Mouse (Mus musculus): ENCODE data around the gene Dhodh. TPM values are rescaled to one million over a fixed set of nuclear protein-coding genes. Genes with fewer than 3 reads are reported as not detected.

Gene Dhodh
- polyA plus RNA-seq, 1 experiment from 2014 or later = 36.5 TPM

DNA sequence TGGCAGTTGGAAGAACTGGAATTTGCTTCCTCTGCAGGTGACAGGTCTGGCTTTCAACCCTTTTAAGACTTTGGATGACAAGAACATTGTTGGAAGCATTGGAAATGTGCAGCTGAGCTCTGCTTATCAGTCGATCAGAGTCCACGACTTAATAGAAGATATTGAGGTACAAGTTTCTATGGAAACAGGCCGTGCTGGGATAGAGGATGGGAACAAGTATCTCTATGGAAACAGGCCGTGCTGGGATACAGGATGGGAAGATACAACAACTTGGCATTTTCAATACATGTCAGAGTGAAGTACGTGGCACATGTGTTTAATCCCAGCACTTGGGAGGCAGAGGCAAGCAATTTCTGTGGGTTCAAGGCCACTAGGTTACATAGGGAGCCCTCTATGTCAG is 24.0 kb upstream of the Dhodh start:
- WGBS = 77% methylated on average over 5 of the region's 5 CpGs
- H3K9me3 ChIP-seq (replicated peaks; ENCODE audit: control insufficient read depth, low read length) = no peaks in the 10 kb centered on the region

GRCm38 (mm10) chr8:109628638-109629037 is 20.2 kb upstream of the Dhodh start:
- H3K4me3 ChIP-seq (ENCODE audit: low read length) = no peak overlapping the region

More for the DNA sequence above, 24.0 kb upstream of the Dhodh start:
- ATAC-seq (replicated peaks; ENCODE audit: extremely low read depth, insufficient read depth, low FRiP score) = no peak
- Histone ChIP-seq H3K4me2 (ENCODE audit: low read depth, low read length) (no peak overlapping the region), H3K9ac (ENCODE audit: low read length) (no peak overlapping the region), H3K27me3 (ENCODE audit: control insufficient read depth, insufficient read depth, low read length) (no peaks in the 10 kb centered on the region), H3K27ac (ENCODE audit: low read length) (no peak overlapping the region), H3K36me3 (ENCODE audit: control insufficient read depth, insufficient read depth) (no peaks in the 10 kb centered on the region), H3K4me3 (ENCODE audit: low read length) (no peak overlapping the region), H3K4me1 (ENCODE audit: control insufficient read depth, insufficient read depth, low read length) (no peaks in the 10 kb centered on the region)

DNA sequence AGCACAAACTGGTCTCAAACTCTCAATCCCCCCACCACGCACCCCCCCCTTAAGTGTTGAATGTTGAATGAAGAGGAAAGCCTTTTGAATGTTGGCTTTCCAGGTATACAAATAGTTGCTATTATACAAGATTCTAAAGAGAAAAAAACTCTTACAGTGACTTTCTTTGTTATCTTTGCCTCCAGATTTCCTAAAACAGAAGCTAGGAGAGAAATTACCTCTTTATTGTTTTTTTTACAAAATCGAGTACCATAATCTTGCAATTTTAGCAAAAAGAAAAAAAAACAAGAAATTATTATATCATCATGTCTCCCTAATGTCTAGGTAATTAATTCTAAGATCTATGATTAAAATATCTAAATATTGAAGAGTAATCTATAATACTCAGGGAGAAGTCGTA is 7.1 kb upstream of the Dhodh start:
- H3K4me3 ChIP-seq (ENCODE audit: low read length) = no peak overlapping the region
- 68% methylated on average over 3 of the region's 3 CpGs for WGBS
- no peaks in the 10 kb centered on the region for H3K36me3 ChIP-seq (ENCODE audit: control insufficient read depth, insufficient read depth)
- H3K4me1 ChIP-seq (ENCODE audit: control insufficient read depth, insufficient read depth, low read length) = no peaks in the 10 kb centered on the region
- H3K9me3 ChIP-seq (replicated peaks; ENCODE audit: control insufficient read depth, low read length) = 0 out of 2 replicates have a peak, but pooled peaks cover 4% of the 10 kb centered on the region
- no peak overlapping the region for H3K27ac ChIP-seq (ENCODE audit: low read length)
- no peak overlapping the region for H3K9ac ChIP-seq (ENCODE audit: low read length)
- ATAC-seq (replicated peaks; ENCODE audit: extremely low read depth, insufficient read depth, low FRiP score) = no peak
- no peaks in the 10 kb centered on the region for H3K27me3 ChIP-seq (ENCODE audit: control insufficient read depth, insufficient read depth, low read length)
- H3K4me2 ChIP-seq (ENCODE audit: low read depth, low read length) = no peak overlapping the region

More at GRCm38 (mm10) chr8:109628638-109629037, 20.2 kb upstream of the Dhodh start:
- no peaks in the 10 kb centered on the region; the same call in 1 of the 2 replicates for H3K9me3 ChIP-seq (replicated peaks; ENCODE audit: control insufficient read depth, low read length)
- ATAC-seq (replicated peaks; ENCODE audit: extremely low read depth, insufficient read depth, low FRiP score) = no peak
- no peak overlapping the region for H3K27ac ChIP-seq (ENCODE audit: low read length)
- H3K27me3 ChIP-seq (ENCODE audit: control insufficient read depth, insufficient read depth, low read length) = no peaks in the 10 kb centered on the region
- no peaks in the 10 kb centered on the region for H3K4me1 ChIP-seq (ENCODE audit: control insufficient read depth, insufficient read depth, low read length)
- no peak overlapping the region for H3K9ac ChIP-seq (ENCODE audit: low read length)
- H3K4me2 ChIP-seq (ENCODE audit: low read depth, low read length) = no peak overlapping the region
- WGBS = 59% methylated on average over 6 of the region's 6 CpGs
- H3K36me3 ChIP-seq (ENCODE audit: control insufficient read depth, insufficient read depth) = no peaks in the 10 kb centered on the region

- Histone ChIP-seq H3K9me3 (replicated peaks; ENCODE audit: control insufficient read depth, low read length) (0 out of 2 replicates have a peak, but pooled peaks cover 3% of the 10 kb centered on the region), H3K4me1 (ENCODE audit: control insufficient read depth, insufficient read depth, low read length) (no peaks in the 10 kb centered on the region), H3K27ac (ENCODE audit: low read length) (no peak within 1 kb of the TSS), H3K4me3 (ENCODE audit: low read length) (peak within 1 kb of the TSS; percentile 28), H3K9ac (ENCODE audit: low read length) (no peak within 1 kb of the TSS), H3K4me2 (ENCODE audit: low read depth, low read length) (peak within 1 kb of the TSS; percentile 52), H3K36me3 (ENCODE audit: control insufficient read depth, insufficient read depth) (no peaks in the 10 kb centered on the region), H3K27me3 (ENCODE audit: control insufficient read depth, insufficient read depth, low read length) (no peaks in the 10 kb centered on the region)
- ATAC-seq (replicated peaks; ENCODE audit: extremely low read depth, insufficient read depth, low FRiP score) = no peak
- WGBS = 41% methylated on average over 27 of the region's 27 CpGs
Measured at GRCm38 (mm10) chr8:109614243-109615210, 6.1 kb upstream of the Dhodh start, which contains the start of gene Pkd1l3. TSS of gene Pkd1l3 (plus strand) at chr8:109614517.

GRCm38 (mm10) chr8:109609153-109609502 is 655 bp upstream of the Dhodh start:
- Histone ChIP-seq H3K4me1 (ENCODE audit: control insufficient read depth, insufficient read depth, low read length) (peaks cover 11% of the 10 kb centered on the region), H3K9me3 (replicated peaks; ENCODE audit: control insufficient read depth, low read length) (no peaks in the 10 kb centered on the region), H3K9ac (ENCODE audit: low read length) (peak overlapping the region; percentile 84), H3K27me3 (ENCODE audit: control insufficient read depth, insufficient read depth, low read length) (no peaks in the 10 kb centered on the region), H3K4me3 (ENCODE audit: low read length) (peak overlapping the region; percentile 86), H3K27ac (ENCODE audit: low read length) (peak overlapping the region; percentile 98), H3K4me2 (ENCODE audit: low read depth, low read length) (peak overlapping the region; percentile 97), H3K36me3 (ENCODE audit: control insufficient read depth, insufficient read depth) (0 out of 2 replicates have a peak, but pooled peaks cover 4% of the 10 kb centered on the region)
- ATAC-seq (replicated peaks; ENCODE audit: extremely low read depth, insufficient read depth, low FRiP score) = no peak
- WGBS = 10% methylated on average over 5 of the region's 5 CpGs

DNA sequence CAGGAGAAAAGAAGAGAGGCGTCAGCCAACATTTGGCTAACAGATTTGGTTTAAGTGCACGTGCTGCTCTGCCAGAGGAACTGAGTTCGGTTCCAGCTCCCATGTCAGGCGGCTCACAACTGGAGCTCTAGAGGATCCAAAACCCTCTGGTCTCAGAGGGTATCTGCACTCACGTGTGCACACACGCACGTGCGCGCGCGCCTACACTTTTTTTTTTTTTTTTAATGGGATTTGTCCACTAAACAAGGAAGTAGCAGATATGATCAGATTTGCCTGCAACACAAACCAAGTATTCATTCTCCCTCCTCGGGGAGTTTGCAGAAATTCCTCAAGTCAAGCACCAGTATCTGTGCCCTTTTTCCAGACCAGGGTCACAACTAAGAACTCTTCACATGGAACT is 823 bp downstream of the Dhodh start:
- Histone ChIP-seq H3K27me3 (ENCODE audit: control insufficient read depth, insufficient read depth, low read length) (no peaks in the 10 kb centered on the region), H3K9ac (ENCODE audit: low read length) (peak overlapping the region; percentile 84), H3K4me2 (ENCODE audit: low read depth, low read length) (peak overlapping the region; percentile 97), H3K27ac (ENCODE audit: low read length) (peak overlapping the region; percentile 98), H3K36me3 (ENCODE audit: control insufficient read depth, insufficient read depth) (peaks cover 12% of the 10 kb centered on the region), H3K9me3 (replicated peaks; ENCODE audit: control insufficient read depth, low read length) (no peaks in the 10 kb centered on the region), H3K4me1 (ENCODE audit: control insufficient read depth, insufficient read depth, low read length) (peaks cover 11% of the 10 kb centered on the region), H3K4me3 (ENCODE audit: low read length) (peak overlapping the region; percentile 86)
- ATAC-seq (replicated peaks; ENCODE audit: extremely low read depth, insufficient read depth, low FRiP score) = no peak
- 4% methylated on average over 12 of the region's 12 CpGs for WGBS

- Histone ChIP-seq H3K27ac (ENCODE audit: low read length) (no peak overlapping the region), H3K4me3 (ENCODE audit: low read length) (no peak overlapping the region), H3K9me3 (replicated peaks; ENCODE audit: control insufficient read depth, low read length) (no peaks in the 10 kb centered on the region), H3K4me2 (ENCODE audit: low read depth, low read length) (no peak overlapping the region), H3K9ac (ENCODE audit: low read length) (no peak overlapping the region), H3K27me3 (ENCODE audit: control insufficient read depth, insufficient read depth, low read length) (no peaks in the 10 kb centered on the region), H3K4me1 (ENCODE audit: control insufficient read depth, insufficient read depth, low read length) (peaks cover 11% of the 10 kb centered on the region), H3K36me3 (ENCODE audit: control insufficient read depth, insufficient read depth) (peaks cover 15% of the 10 kb centered on the region)
- WGBS = 75% methylated on average over 2 of the region's 2 CpGs
- ATAC-seq (replicated peaks; ENCODE audit: extremely low read depth, insufficient read depth, low FRiP score) = no peak
Measured at GRCm38 (mm10) chr8:109606725-109607124, 1.7 kb downstream of the Dhodh start.

GRCm38 (mm10) chr8:109595854-109596253 is 12.6 kb downstream of the Dhodh start:
- Histone ChIP-seq H3K27ac (ENCODE audit: low read length) (no peak overlapping the region), H3K27me3 (ENCODE audit: control insufficient read depth, insufficient read depth, low read length) (no peaks in the 10 kb centered on the region), H3K4me1 (ENCODE audit: control insufficient read depth, insufficient read depth, low read length) (no peaks in the 10 kb centered on the region), H3K9me3 (replicated peaks; ENCODE audit: control insufficient read depth, low read length) (no peaks in the 10 kb centered on the region), H3K4me3 (ENCODE audit: low read length) (no peak overlapping the region), H3K9ac (ENCODE audit: low read length) (no peak overlapping the region), H3K36me3 (ENCODE audit: control insufficient read depth, insufficient read depth) (peaks cover 18% of the 10 kb centered on the region; the same call in 1 of the 2 replicates), H3K4me2 (ENCODE audit: low read depth, low read length) (no peak overlapping the region)
- no peak for ATAC-seq (replicated peaks; ENCODE audit: extremely low read depth, insufficient read depth, low FRiP score)
- WGBS = 47% methylated on average over 8 of the region's 8 CpGs

GRCm38 (mm10) chr8:109593117-109593788 is 15.2 kb downstream of the Dhodh start:
- no peaks in the 10 kb centered on the region for H3K9me3 ChIP-seq (replicated peaks; ENCODE audit: control insufficient read depth, low read length)
- ATAC-seq (replicated peaks; ENCODE audit: extremely low read depth, insufficient read depth, low FRiP score) = no peak
- H3K4me3 ChIP-seq (ENCODE audit: low read length) = no peak overlapping the region
- peaks cover 13% of the 10 kb centered on the region; the same call in 1 of the 2 replicates for H3K36me3 ChIP-seq (ENCODE audit: control insufficient read depth, insufficient read depth)
- no peak overlapping the region for H3K27ac ChIP-seq (ENCODE audit: low read length)
- 72% methylated on average over 6 of the region's 6 CpGs for WGBS
- no peak overlapping the region for H3K9ac ChIP-seq (ENCODE audit: low read length)
- H3K27me3 ChIP-seq (ENCODE audit: control insufficient read depth, insufficient read depth, low read length) = no peaks in the 10 kb centered on the region
- H3K4me1 ChIP-seq (ENCODE audit: control insufficient read depth, insufficient read depth, low read length) = no peaks in the 10 kb centered on the region
- H3K4me2 ChIP-seq (ENCODE audit: low read depth, low read length) = no peak overlapping the region

All from heart, embryonic 16.5 days (tissue).